Mouse (Mus musculus) heart, postnatal 10 days (tissue): ENCODE results near the gene Sarnp. TPM values are rescaled to one million over a fixed set of nuclear protein-coding genes. Genes with fewer than 3 reads are reported as not detected.

Experiments
- DNase-seq, 2 experiments: peaks; one replicate each; pipeline ENCODE4 v3.0.0; 2021
- intact Hi-C: fragments of 180-260 bp; cut with DNase I; formaldehyde crosslinking; loops from one replicate; pipeline ENCODE4 v1.15.1; 2025
- total RNA-seq, 2 experiments: library from RNA; stranded (reverse); gene quantifications; 2 replicates each; pipeline ENCODE4 v1.2.3; 2021

Sarnp gene
- total RNA-seq, 2 experiments from 2014 or later = 47.2 to 52.6 TPM

- intact Hi-C loops = loop anchor here (5.0 kb wide), 1 partner anchor 67 kb away; no protein-coding TSS in a partner anchor
- peak; percentile 73 to 74 for DNase-seq
Measured at GRCm38 (mm10) chr10:128910066-128910841, 93.1 kb downstream of the Sarnp start.

GRCm38 (mm10) chr10:128911430-128911829 is 94.3 kb downstream of the Sarnp start:
- intact Hi-C loops = loop anchor here (5.0 kb wide), 1 partner anchor 66 kb away; no protein-coding TSS in a partner anchor
- DNase-seq = no peak

- DNase-seq = no peak
- intact Hi-C loops = loop anchor here (5.0 kb wide), 1 partner anchor 65 kb away; no protein-coding TSS in a partner anchor
Measured at GRCm38 (mm10) chr10:128912268-128912667, 95.1 kb downstream of the Sarnp start.

GRCm38 (mm10) chr10:128912791-128913190 is 95.7 kb downstream of the Sarnp start:
- intact Hi-C loops = loop anchor here (5.0 kb wide), 1 partner anchor 65 kb away; no protein-coding TSS in a partner anchor
- no peak for DNase-seq

GRCm38 (mm10) chr10:128913219-128913618 is 96.1 kb downstream of the Sarnp start:
- intact Hi-C loops = loop anchor here (5.0 kb wide), 1 partner anchor 64 kb away; no protein-coding TSS in a partner anchor

GRCm38 (mm10) chr10:128913696-128914095 is 96.6 kb downstream of the Sarnp start:
- intact Hi-C loops = loop anchor here (5.0 kb wide), 1 partner anchor 64 kb away; no protein-coding TSS in a partner anchor

More at GRCm38 (mm10) chr10:128913219-128913618, 96.1 kb downstream of the Sarnp start:
- DNase-seq = peak; percentile 91 to 95

GRCm38 (mm10) chr10:128915550-128915949 is 98.4 kb downstream of the Sarnp start:
- intact Hi-C loops = no loop called here
- DNase-seq = no peak

More at GRCm38 (mm10) chr10:128913696-128914095, 96.6 kb downstream of the Sarnp start:
- peak in 1 of 2 experiments; percentile 23 for DNase-seq

GRCm38 (mm10) chr10:128916665-128917064 is 99.5 kb downstream of the Sarnp start:
- intact Hi-C loops = no loop called here
- no peak for DNase-seq

GRCm38 (mm10) chr10:128917400-128917799 is 100.3 kb downstream of the Sarnp start:
- intact Hi-C loops = no loop called here
- no peak for DNase-seq

- intact Hi-C loops = no loop called here
- DNase-seq = peak; percentile 53 to 57
Measured at GRCm38 (mm10) chr10:128918246-128918645, 101.1 kb downstream of the Sarnp start.

GRCm38 (mm10) chr10:128919203-128919631 is 102.1 kb downstream of the Sarnp start:
- intact Hi-C loops = no loop called here
- DNase-seq = peak; percentile 59 to 60

GRCm38 (mm10) chr10:128919966-128920365 is 102.8 kb downstream of the Sarnp start:
- DNase-seq = no peak
- intact Hi-C loops = no loop called here

GRCm38 (mm10) chr10:128920736-128921161 is 103.6 kb downstream of the Sarnp start:
- peak; percentile 67 to 70 for DNase-seq
- intact Hi-C loops = no loop called here

GRCm38 (mm10) chr10:128921251-128921650 is 104.1 kb downstream of the Sarnp start:
- DNase-seq = no peak
- intact Hi-C loops = no loop called here

GRCm38 (mm10) chr10:128921883-128922821 is 105.0 kb downstream of the Sarnp start:
- DNase-seq = peak in 1 of 2 experiments; percentile 29
- intact Hi-C loops = no loop called here

- intact Hi-C loops = no loop called here
- DNase-seq = no peak
Measured at GRCm38 (mm10) chr10:128922822-128923012, 105.6 kb downstream of the Sarnp start, which contains the start of gene Rdh5. Gene Rdh5, minus strand, starts transcription at chr10:128922888.

GRCm38 (mm10) chr10:128923013-128923691 is 106.0 kb downstream of the Sarnp start:
- DNase-seq = peak; percentile 97 to 98
- intact Hi-C loops = no loop called here

GRCm38 (mm10) chr10:128923935-128924334 is 106.8 kb downstream of the Sarnp start, which contains the start of gene Bloc1s1:
Gene Bloc1s1, minus strand, starts transcription at chr10:128924035.
- intact Hi-C loops = no loop called here
- no peak for DNase-seq
